Mouse (Mus musculus) liver, embryonic 14.5 days (tissue): ENCODE results near the gene Nkain2. TPM values are rescaled to one million over a fixed set of nuclear protein-coding genes. Genes with fewer than 3 reads are reported as not detected.
"Not testable (repeated sequence)": the region's sequence is repeated elsewhere in the genome, so short reads cannot be mapped to it uniquely, and the experiment has no call there.

Experiments
- ATAC-seq: fragments of 200-750 bp; cut with Nextera tagmentation; 2 replicates; pipeline ENCODE4 v1.8.0; 2017; ENCODE audit warnings: moderate number of reproducible peaks, mild to moderate bottlenecking, moderate library complexity; ENCODE audit not compliant: insufficient read depth
- DNase-seq, 3 experiments: peaks; one replicate each; pipeline ENCODE4 v3.0.0-alpha.2; 2012 to 2013; ENCODE audit warnings: low read depth in 3 of 3, low spot score in 3 of 3
- H3K27ac ChIP-seq: fragments of 300-500 bp; sonication (generic); 2 replicates; pipeline ENCODE4 v1.5.1; 2014; ENCODE audit warnings: moderate library complexity, mild to moderate bottlenecking, control low read depth, inconsistent platforms
- H3K27me3 ChIP-seq: fragments of 300-500 bp; sonication (generic); 2 replicates; pipeline ENCODE4 v1.6.1; 2014; ENCODE audit warnings: mild to moderate bottlenecking, low read length, moderate library complexity; ENCODE audit not compliant: control insufficient read depth, insufficient read depth
- H3K36me3 ChIP-seq: fragments of 300-500 bp; sonication (generic); replicated peaks from 2 replicates; pipeline ENCODE4 v1.6.1; 2014; ENCODE audit warnings: low read depth; ENCODE audit not compliant: control insufficient read depth, insufficient read depth
- H3K4me1 ChIP-seq, 2 experiments: fragments of 200-500 bp in 1 of 2; fragments of 300-500 bp in 1 of 2; sonication (generic) in 1 of 2; replicated peaks; 2 replicates each; pipeline ENCODE4 v1.6.1; 2012 to 2014; ENCODE audit warnings: antibody characterized with exemption in 1 of 2, inconsistent platforms in 1 of 2, low read length in 1 of 2; ENCODE audit not compliant: control insufficient read depth in 2 of 2, insufficient read depth in 2 of 2
- H3K4me2 ChIP-seq: fragments of 300-500 bp; sonication (generic); 2 replicates; pipeline ENCODE4 v1.6.1; 2014; ENCODE audit warnings: low read depth, mild to moderate bottlenecking, control low read depth, moderate library complexity
- H3K4me3 ChIP-seq, 2 experiments: fragments of 200-500 bp in 1 of 2; fragments of 300-500 bp in 1 of 2; sonication (generic) in 1 of 2; 2 replicates each; pipeline ENCODE4 v1.5.1; 2012 to 2014; ENCODE audit warnings: low read depth in 2 of 2, low read length in 2 of 2, mild to moderate bottlenecking in 2 of 2, control low read depth in 1 of 2, inconsistent platforms in 1 of 2, moderate library complexity in 1 of 2; ENCODE audit not compliant: insufficient read depth in 1 of 2
- H3K9ac ChIP-seq: fragments of 300-500 bp; sonication (generic); replicated peaks from 2 replicates; pipeline ENCODE4 v1.6.1; 2014; ENCODE audit warnings: mild to moderate bottlenecking, control low read depth, moderate library complexity
- H3K9me3 ChIP-seq: fragments of 300-500 bp; sonication (generic); 2 replicates; pipeline ENCODE4 v1.6.1; 2016; ENCODE audit warnings: low read length, mixed read lengths; ENCODE audit not compliant: control insufficient read depth
- CTCF ChIP-seq: IDR thresholded peaks from 2 replicates; pipeline ENCODE4 v1.5.1; 2016; ENCODE audit warnings: antibody characterized with exemption, low read depth, control low read depth
- EP300 ChIP-seq: IDR thresholded peaks from 2 replicates; pipeline ENCODE4 v1.6.1; 2016; ENCODE audit warnings: antibody characterized with exemption, low read depth
- WGBS: fragments of 180-500 bp; shearing (Covaris S2); extraction: QIAGEN DNeasy Blood & Tissue Kit; methylation state at CpG from one replicate; pipeline ENCODE4 v1.1.7; 2014; ENCODE audit not compliant: insufficient replicate concordance; 5-methylcytosine and 5-hydroxymethylcytosine counted together
- polyA plus RNA-seq, 2 experiments: library from polyadenylated mRNA; depleted of rRNA in 1 of 2; stranded (reverse) in 1 of 2; unstranded in 1 of 2; fragments of >200 nt; fragmentation: Nextera tagmentation in 1 of 2; extraction: Ambion mirVana in 1 of 2; gene quantifications; 2 replicates each; pipeline versions ENCODE4 v1.2.1 to v1.2.3; 2012 to 2014

Gene Nkain2
- polyA plus RNA-seq, 2 experiments, result 0.06 TPM; not detected in 1

DNA sequence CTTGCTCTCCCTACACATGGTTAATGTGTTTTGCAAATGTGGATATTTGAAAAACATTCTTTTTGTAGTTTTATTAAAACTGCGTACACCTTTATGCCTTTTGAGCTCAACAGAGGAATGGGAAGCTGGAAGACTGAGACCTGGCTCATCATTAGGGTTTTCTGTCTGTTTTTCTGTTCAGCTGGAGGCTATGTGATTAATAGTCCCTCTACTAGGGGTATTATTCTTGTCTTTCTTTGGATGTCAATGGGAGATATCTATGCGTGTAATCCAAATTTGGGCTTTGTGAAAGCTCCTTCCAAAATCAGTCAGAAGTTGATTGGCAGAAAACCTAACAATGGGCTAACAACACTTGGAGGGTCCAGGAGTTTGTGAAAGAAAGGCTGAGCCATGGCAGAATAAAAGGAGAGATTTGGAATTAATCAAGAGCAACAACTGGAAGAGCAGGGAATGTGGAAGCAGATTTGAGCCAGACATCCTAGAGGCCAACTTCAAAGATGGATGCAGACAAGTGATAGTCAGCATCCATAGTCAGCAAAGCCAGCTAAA is 943.0 kb downstream of the Nkain2 start:
- Histone ChIP-seq H3K36me3 (no peaks in the 10 kb centered on the region), H3K27ac (no peak overlapping the region), H3K4me2 (no peak overlapping the region), H3K27me3 (no peaks in the 10 kb centered on the region), H3K9ac (no peak overlapping the region), H3K4me1 (no peaks in the 10 kb centered on the region), H3K4me3 (no peak overlapping the region), H3K9me3 (no peaks in the 10 kb centered on the region)
- no peak for ATAC-seq
- WGBS, result 64% methylated on average over 2 of the region's 2 CpGs
- TF ChIP-seq EP300 (no peak), CTCF (no peak)
- DNase-seq, result no peak

DNA sequence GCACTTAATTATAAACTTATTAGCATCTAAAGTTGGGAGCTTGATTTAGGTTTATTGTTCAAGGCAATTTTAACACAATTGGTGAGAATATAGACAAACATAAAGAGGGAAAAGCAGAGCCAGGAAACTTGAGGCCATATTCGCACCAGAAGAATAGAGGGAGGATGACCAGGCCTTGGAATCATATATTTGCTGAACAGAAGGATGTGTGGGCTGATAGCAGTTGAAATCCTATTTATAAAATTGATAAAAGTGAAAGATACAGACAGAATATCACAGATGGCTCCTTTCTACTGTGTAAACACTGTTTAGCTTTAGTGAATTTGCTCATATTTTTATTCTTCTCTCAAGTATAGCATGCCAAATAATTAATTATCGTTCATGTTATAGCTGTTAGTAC is 958.3 kb downstream of the Nkain2 start:
- ATAC-seq (no peak), DNase-seq (no peak)
- TF ChIP-seq EP300 (no peak), CTCF (no peak)
- Histone ChIP-seq H3K4me2 (no peak overlapping the region), H3K4me1 (no peaks in the 10 kb centered on the region), H3K27me3 (no peaks in the 10 kb centered on the region), H3K9ac (no peak overlapping the region), H3K4me3 (no peak overlapping the region), H3K9me3 (no peaks in the 10 kb centered on the region), H3K27ac (no peak overlapping the region), H3K36me3 (no peaks in the 10 kb centered on the region)
- WGBS, result 68% methylated on average over 2 of the region's 2 CpGs

DNA sequence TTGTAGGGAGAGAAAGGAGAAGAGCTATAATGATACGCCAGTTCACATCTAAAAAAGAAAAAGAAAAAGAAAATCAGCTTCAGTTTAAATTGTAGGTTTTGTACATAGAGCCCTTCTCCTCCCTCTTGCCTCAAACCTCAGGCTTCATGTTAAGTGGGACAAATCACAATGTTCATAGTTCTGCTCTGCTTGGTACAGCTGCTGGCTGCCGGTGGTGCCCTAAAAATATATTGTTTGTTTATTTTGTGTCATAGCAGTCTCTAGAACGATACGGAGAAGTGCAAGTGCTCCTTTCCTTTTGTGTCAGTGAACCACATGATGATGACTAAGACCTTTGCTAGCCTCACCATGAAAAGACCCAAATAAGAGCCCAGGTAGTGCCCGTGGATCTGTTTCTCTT is 962.6 kb downstream of the Nkain2 start:
- DNase-seq (no peak), ATAC-seq (no peak)
- no peaks in the 10 kb centered on the region for H3K36me3 ChIP-seq
- no peaks in the 10 kb centered on the region for H3K4me1 ChIP-seq
- no peak overlapping the region for H3K27ac ChIP-seq
- no peaks in the 10 kb centered on the region for H3K9me3 ChIP-seq
- WGBS, result 54% methylated on average over 5 of the region's 5 CpGs
- H3K4me2 ChIP-seq, result no peak overlapping the region
- H3K27me3 ChIP-seq, result no peaks in the 10 kb centered on the region
- TF ChIP-seq EP300, result no peak
- TF ChIP-seq CTCF, result no peak
- H3K4me3 ChIP-seq, result no peak overlapping the region
- no peak overlapping the region for H3K9ac ChIP-seq

DNA sequence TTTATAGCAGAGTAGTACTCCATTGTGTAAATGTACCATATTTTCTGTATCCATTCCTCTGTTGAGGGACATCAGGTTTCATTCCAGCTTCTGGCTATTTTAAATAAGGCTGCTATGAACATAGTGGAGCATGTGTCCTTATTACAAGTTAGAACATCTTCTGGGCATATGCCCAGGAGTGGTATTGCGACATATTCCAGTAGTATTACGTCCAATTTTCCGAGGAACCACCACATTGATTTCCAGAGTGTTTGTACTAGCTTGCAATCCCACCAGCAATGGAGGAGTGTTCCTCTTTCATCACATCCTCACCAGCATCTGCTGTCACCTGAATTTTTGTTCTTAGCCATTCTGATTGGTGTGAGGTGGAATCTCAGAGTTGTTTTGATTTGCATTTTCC is 969.4 kb downstream of the Nkain2 start:
- H3K27ac ChIP-seq, H3K9ac ChIP-seq, H3K4me1 ChIP-seq, H3K36me3 ChIP-seq, H3K4me3 ChIP-seq, H3K4me2 ChIP-seq, H3K27me3 ChIP-seq, ATAC-seq, H3K9me3 ChIP-seq, DNase-seq: not testable (repeated sequence)
- WGBS, result 42% methylated on average over 3 of the region's 3 CpGs

DNA sequence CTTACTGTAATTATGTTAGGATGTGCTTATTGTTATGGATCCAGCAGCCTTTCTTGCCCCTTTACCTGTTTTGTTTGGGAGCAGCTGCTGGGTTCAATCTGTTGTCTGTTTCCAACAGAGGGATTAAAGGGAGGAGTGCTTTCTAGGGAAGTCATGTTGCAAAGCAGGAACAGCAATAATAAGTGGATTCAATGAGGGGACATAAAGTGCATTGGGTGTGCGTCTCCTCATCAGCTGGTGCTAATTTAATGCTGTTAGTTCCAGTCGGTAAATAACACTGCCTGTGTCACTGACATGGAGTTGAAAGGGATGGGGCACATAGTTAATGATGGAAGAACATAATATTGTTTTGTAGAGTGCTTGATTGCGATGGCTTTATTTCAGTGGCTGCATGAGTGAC is 982.8 kb downstream of the Nkain2 start:
- Histone ChIP-seq H3K9ac (no peak overlapping the region), H3K27ac (no peak overlapping the region), H3K4me3 (no peak overlapping the region), H3K9me3 (no peaks in the 10 kb centered on the region), H3K27me3 (no peaks in the 10 kb centered on the region), H3K4me2 (no peak overlapping the region), H3K36me3 (no peaks in the 10 kb centered on the region), H3K4me1 (no peaks in the 10 kb centered on the region)
- WGBS, result 56% methylated on average over 3 of the region's 3 CpGs
- ATAC-seq, result no peak
- no peak for DNase-seq
- TF ChIP-seq CTCF, result no peak
- TF ChIP-seq EP300, result no peak
